Mouse (Mus musculus) limb, embryonic 14.5 days (tissue): ENCODE measurements at regions not wholly inside any gene's neighbourhood (a gene's known extent, or its start where the extent isn't known, plus 50 kb on each side); places are given as distances from the start of the nearest gene placed in this dataset.
A peak's percentile ranks its signal among the peaks of the same experiment; 100 is the strongest.

Experiments used
- ATAC-seq: fragments of 200-750 bp; cut with Nextera tagmentation; 2 replicates; pipeline ENCODE4 v1.8.0; 2017; ENCODE audit warnings: low read depth, moderate number of reproducible peaks, moderate TSS enrichment; ENCODE audit not compliant: low FRiP score
- DNase-seq: peaks from one replicate; pipeline ENCODE4 v3.0.0-alpha.2; 2015; ENCODE audit warnings: low spot score
- H3K27ac ChIP-seq: fragments of 300-500 bp; sonication (generic); replicated peaks from 2 replicates; pipeline ENCODE4 v1.5.1; 2014; ENCODE audit warnings: low read depth, mild to moderate bottlenecking, low read length, moderate library complexity, mixed read lengths
- H3K27me3 ChIP-seq: fragments of 300-500 bp; sonication (generic); 2 replicates; pipeline ENCODE4 v1.6.1; 2014; ENCODE audit warnings: low read length, mixed read lengths; ENCODE audit not compliant: control insufficient read depth, insufficient read depth
- H3K36me3 ChIP-seq: fragments of 300-500 bp; sonication (generic); 2 replicates; pipeline ENCODE4 v1.6.1; 2014; ENCODE audit warnings: mild to moderate bottlenecking, low read length, moderate library complexity, mixed read lengths; ENCODE audit not compliant: control insufficient read depth, insufficient read depth
- H3K4me1 ChIP-seq: fragments of 300-500 bp; sonication (generic); 2 replicates; pipeline ENCODE4 v1.6.1; 2014; ENCODE audit warnings: antibody characterized with exemption, low read length, mixed read lengths; ENCODE audit not compliant: control insufficient read depth, insufficient read depth
- H3K4me2 ChIP-seq: fragments of 300-500 bp; sonication (generic); replicated peaks from 2 replicates; pipeline ENCODE4 v1.6.1; 2014; ENCODE audit warnings: low read depth, mild to moderate bottlenecking, low read length, moderate library complexity; ENCODE audit not compliant: severe bottlenecking
- H3K4me3 ChIP-seq: fragments of 300-500 bp; sonication (generic); replicated peaks from 2 replicates; pipeline ENCODE4 v1.5.1; 2014; ENCODE audit warnings: low read length
- H3K9ac ChIP-seq: fragments of 300-500 bp; sonication (generic); 2 replicates; pipeline ENCODE4 v1.6.1; 2014; ENCODE audit warnings: mild to moderate bottlenecking, low read depth, low read length, moderate library complexity; ENCODE audit not compliant: severe bottlenecking
- H3K9me3 ChIP-seq: fragments of 300-500 bp; sonication (generic); 2 replicates; pipeline ENCODE4 v1.6.1; 2016; ENCODE audit warnings: low read length; ENCODE audit not compliant: control insufficient read depth
- POLR2A ChIP-seq: fragments of 200-500 bp; IDR thresholded peaks from 2 replicates; pipeline ENCODE4 v1.8.0; 2012; ENCODE audit warnings: inconsistent platforms, mild to moderate bottlenecking, moderate library complexity, borderline replicate concordance; ENCODE audit not compliant: insufficient read depth, insufficient read length; ENCODE audit errors: extremely low read depth
- WGBS: fragments of 180-500 bp; shearing (Covaris S2); extraction: QIAGEN DNeasy Blood & Tissue Kit; methylation state at CpG from one replicate; pipeline ENCODE4 v1.1.7; 2014; 5-methylcytosine and 5-hydroxymethylcytosine counted together

GRCm38 (mm10) chr14:58937791-58938600, 204.7 kb downstream of the 1700129C05Rik start:
- ATAC-seq (no peak), DNase-seq (no peak)
- no peaks in the 10 kb centered on the region for H3K9me3 ChIP-seq
- H3K4me1 ChIP-seq, result no peaks in the 10 kb centered on the region
- no peaks in the 10 kb centered on the region for H3K27me3 ChIP-seq
- no peak for TF ChIP-seq POLR2A
- no peak overlapping the region for H3K9ac ChIP-seq
- H3K27ac ChIP-seq, result no peak overlapping the region
- WGBS, result 81% methylated on average over 12 of the region's 12 CpGs
- no peak overlapping the region for H3K4me3 ChIP-seq
- H3K4me2 ChIP-seq, result no peak overlapping the region
- no peaks in the 10 kb centered on the region for H3K36me3 ChIP-seq

DNA sequence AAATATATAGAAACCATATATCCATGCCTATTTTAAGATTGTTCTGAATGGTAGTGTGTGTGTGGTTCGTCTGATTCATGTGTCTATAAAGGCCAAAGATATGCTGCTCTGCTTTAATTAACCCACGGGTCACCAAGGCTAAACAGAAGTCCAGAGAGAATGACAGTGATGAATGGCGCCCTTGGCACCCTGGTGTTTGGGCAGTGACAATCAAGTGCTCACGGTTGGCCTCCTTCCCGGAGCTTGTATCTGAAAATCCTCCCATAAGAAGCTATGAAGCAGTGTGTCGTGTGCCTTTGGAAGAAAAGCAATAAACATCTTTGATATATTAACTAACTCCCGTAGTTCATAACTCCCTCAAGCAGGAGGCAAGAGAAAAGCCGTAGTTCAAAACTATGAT, 205.4 kb downstream of the 1700129C05Rik start:
- H3K9me3 ChIP-seq, result no peaks in the 10 kb centered on the region
- no peaks in the 10 kb centered on the region for H3K36me3 ChIP-seq
- H3K9ac ChIP-seq, result no peak overlapping the region
- no peak overlapping the region for H3K4me2 ChIP-seq
- no peak for TF ChIP-seq POLR2A
- no peak overlapping the region for H3K4me3 ChIP-seq
- 52% methylated on average over 8 of the region's 8 CpGs for WGBS
- no peaks in the 10 kb centered on the region for H3K27me3 ChIP-seq
- no peaks in the 10 kb centered on the region for H3K4me1 ChIP-seq
- H3K27ac ChIP-seq, result no peak overlapping the region
- ATAC-seq, result no peak
- no peak for DNase-seq

- Histone ChIP-seq H3K36me3 (no peaks in the 10 kb centered on the region), H3K9me3 (no peaks in the 10 kb centered on the region), H3K4me1 (no peaks in the 10 kb centered on the region), H3K27me3 (no peaks in the 10 kb centered on the region), H3K27ac (no peak overlapping the region), H3K4me2 (no peak overlapping the region), H3K9ac (no peak overlapping the region), H3K4me3 (no peak overlapping the region)
- ATAC-seq, result no peak
- no peak for TF ChIP-seq POLR2A
- DNase-seq, result no peak
- 87% methylated on average over 2 of the region's 2 CpGs for WGBS
Observed at GRCm38 (mm10) chr14:58936131-58936530, 206.6 kb downstream of the 1700129C05Rik start.

- Histone ChIP-seq H3K27me3 (no peaks in the 10 kb centered on the region), H3K4me3 (no peak overlapping the region), H3K9me3 (no peaks in the 10 kb centered on the region), H3K9ac (no peak overlapping the region), H3K4me1 (no peaks in the 10 kb centered on the region), H3K4me2 (0 out of 2 replicates have a peak overlapping the region, but pooled peaks have one; percentile 17), H3K36me3 (no peaks in the 10 kb centered on the region), H3K27ac (no peak overlapping the region)
- ATAC-seq (no peak), DNase-seq (peak; percentile 9)
- 41% methylated on average over 9 of the region's 9 CpGs for WGBS
- no peak for TF ChIP-seq POLR2A
Observed at GRCm38 (mm10) chr14:58917853-58918252, 224.8 kb downstream of the 1700129C05Rik start.

DNA sequence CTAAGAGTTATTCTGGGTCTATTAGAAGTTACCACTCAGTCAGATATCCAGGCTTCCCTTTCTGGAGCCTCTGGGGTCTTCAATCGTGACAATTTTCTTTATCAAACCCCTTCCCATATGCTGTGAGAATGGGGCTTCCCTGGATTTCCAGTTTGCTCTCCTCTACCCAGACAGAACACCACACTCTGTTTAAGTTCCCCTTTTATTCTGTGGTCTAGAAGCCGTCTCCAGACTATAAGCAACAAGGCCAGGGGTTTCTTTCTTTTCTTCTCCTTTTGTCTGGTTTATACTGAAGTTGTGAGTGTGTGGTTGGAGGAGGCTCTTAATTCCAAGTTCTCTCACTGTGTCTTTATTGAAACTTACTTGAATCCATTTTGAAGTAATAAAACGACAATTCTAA, 225.5 kb downstream of the 1700129C05Rik start:
- H3K4me1 ChIP-seq, result no peaks in the 10 kb centered on the region
- H3K9me3 ChIP-seq, result no peaks in the 10 kb centered on the region
- H3K36me3 ChIP-seq, result no peaks in the 10 kb centered on the region
- no peaks in the 10 kb centered on the region for H3K27me3 ChIP-seq
- 78% methylated on average over 3 of the region's 3 CpGs for WGBS
- DNase-seq (no peak), ATAC-seq (no peak)
- no peak overlapping the region for H3K27ac ChIP-seq
- H3K4me3 ChIP-seq, result no peak overlapping the region
- no peak overlapping the region for H3K9ac ChIP-seq
- H3K4me2 ChIP-seq, result no peak overlapping the region
- no peak for TF ChIP-seq POLR2A
